Mouse (Mus musculus): ENCODE results near the gene Gins2. TPM values are rescaled to one million over a fixed set of nuclear protein-coding genes. Genes with fewer than 3 reads are reported as not detected.

The Gins2 gene
- 1 to 10 TPM; 8.6 to 9.1 TPM for total RNA-seq (2021)
- long read RNA-seq, experiment 1, transcript Gins2-201 (5 exons, 3,900 nt): major isoform, 5 of 7 reads
- long read RNA-seq, experiment 1, partial matches to known transcripts: 0 of 7 reads
- long read RNA-seq, experiment 1, other reads (novel, unspliced or antisense): 1 of 7 reads
- long read RNA-seq, experiment 2, partial matches to known transcripts: 0 of 4 reads
- long read RNA-seq, experiment 2, other reads (novel, unspliced or antisense): 0 of 4 reads

GRCm38 (mm10) chr8:120588908-120589771, at the start of gene Gins2:
Gene Gins2 (minus strand): TSS chr8:120589304.
- peak; percentile 97 for DNase-seq

DNA sequence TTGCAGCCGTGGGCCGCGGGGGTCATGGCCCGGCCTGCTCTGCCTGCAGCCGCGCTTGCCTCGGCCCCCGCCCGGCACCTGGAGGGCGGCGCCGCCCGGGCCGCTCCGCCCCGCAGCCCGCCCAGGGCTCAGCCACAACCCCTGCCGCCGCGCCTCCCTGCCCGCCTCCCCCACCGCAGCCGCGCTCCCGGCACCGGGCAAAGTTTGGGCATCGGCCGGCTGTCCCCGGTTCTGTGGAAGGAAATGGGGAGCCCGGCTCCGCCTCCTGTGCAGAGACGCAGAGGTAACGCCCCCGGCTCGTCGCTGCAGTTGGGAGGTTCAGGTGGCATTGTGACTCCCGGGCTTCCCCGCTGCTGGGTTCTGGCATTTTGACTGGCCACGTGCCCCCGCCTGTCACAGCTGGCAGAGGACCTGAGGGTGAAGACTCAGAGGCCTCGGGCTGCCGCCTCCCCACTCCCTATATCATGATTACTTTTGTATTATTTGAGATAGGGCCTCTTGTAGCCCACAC, 45.3 kb upstream of the Gins2 start:
- peak; percentile 53 for DNase-seq

DNA sequence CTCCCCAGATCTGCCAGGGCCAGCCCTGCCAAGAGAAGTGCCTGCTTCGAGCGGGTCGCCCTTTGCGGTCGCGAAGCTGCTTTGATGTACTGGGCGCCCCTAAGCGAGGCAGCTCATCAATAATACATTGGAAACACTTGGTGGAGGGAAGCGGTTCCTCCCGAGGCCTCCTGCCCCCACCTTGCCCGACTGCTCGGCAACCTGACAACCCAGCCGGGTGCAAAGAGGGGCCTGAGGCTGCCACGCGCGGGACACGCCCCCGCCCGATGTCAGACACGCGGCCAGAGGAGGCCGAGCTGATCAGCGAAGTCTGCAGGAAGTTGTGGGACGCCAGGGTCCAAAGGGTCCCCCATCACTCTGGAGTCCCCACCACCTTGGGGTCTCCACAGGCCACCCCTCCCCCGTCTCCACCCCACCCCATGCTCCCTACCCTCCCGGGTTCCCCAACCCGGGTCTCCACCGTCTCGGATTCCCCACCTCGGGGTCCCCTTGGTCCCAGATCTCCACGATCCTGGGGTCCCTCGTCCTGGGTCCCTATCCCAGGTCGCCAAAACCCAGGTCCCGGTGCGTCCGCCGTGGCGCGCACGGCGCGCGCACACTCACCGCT, 44.7 kb upstream of the Gins2 start:
- no peak for DNase-seq

DNA sequence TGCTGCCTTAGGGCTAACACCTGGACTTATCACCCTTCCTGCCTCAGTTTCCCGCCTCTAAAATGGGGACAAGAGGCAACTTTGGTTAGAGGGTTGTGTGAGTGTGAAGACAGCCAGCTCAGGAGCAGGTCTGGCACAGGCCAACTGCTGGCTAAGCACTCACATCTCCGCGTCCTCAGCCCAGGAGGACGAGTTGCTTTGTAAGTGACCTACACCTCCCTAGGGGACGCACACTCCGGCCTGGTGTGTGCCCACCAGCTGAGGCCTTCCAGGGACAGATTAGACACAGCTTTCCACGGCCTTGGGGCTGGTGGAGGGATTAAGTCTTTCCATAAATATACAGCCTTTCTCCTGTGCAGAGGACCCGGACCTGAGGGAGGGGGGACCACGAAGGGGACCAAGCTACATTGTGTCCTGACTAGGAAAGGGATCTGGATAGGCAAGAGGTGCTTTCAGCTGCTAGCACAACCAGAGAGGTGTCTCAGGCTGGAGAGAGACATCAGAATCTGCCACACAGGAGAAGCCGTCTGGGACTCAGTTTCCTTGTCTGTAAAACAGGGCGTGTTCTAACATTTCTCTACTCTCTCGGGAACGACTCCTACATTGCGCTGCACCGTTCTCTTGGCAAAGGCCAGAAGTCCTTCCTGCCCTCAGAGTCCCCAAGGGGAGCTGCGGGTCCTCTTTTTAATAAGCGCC, 44.0 kb upstream of the Gins2 start:
- DNase-seq: no peak

DNA sequence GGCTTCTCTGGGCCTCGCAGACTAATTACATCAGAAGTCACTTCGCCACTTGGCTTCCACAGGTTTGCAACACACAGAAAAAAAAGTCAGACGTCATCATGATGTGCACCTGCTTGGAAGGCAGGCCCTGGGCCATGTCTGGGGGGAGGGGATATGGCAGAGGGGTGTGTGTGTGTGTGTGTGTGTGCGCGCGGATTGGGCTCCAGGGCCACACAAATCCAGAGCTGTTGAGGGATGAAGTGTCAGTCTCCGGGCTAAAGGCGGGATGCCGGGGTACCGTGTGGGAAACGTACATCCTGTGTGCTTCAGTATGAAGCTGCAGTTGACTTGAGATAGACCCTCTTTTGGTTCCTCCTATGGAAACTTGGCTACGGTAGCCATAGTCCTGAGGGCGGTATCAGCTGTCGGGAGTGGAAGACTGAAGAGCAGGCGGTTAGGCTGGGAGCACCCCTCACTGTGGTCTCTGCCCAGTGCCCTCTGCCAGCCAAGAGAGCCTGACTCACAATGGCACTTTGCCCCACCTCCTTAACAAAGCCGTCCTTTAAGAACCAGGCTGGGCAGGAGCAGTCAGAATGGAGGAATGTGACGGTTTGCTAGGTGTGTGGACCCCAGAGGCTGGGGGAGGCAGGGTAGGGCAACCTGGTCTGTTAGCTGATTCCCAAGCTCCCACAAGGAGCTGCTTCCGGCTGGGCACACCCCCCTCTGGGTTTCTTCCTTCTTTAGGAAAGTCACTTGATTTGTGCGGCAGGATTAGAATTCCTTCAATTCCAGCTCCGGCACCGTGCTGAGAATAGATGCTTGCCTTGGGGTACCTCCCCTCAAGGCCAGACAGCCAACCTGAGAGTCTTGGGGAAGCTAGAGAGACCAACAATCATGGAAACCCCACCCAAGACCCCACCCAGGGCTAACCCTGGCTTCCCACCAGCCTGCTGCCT, 42.6 kb upstream of the Gins2 start:
- DNase-seq: no peak

DNA sequence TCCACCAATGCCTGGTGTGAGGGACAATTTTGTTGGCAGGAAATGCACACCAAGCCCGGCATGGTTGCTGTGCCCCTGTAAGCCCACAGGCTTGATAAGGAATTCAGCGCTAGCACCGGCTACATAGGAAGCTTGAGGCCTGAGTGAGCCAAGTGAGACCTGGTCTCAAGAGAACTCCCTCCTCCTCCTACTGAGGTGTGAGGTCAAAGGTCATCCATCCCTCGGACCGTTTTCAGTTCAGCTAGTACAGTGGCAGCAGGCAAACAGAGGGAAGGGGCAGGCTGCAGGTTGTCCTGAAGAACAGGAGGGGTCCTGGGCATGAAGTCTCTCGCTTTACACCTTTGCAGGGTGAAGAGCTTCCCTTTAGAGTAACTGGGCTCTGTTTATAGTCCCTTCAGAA, 41.7 kb upstream of the Gins2 start:
- no peak for DNase-seq

- DNase-seq: no peak
Measured at GRCm38 (mm10) chr8:120630031-120630430, 40.9 kb upstream of the Gins2 start.

DNA sequence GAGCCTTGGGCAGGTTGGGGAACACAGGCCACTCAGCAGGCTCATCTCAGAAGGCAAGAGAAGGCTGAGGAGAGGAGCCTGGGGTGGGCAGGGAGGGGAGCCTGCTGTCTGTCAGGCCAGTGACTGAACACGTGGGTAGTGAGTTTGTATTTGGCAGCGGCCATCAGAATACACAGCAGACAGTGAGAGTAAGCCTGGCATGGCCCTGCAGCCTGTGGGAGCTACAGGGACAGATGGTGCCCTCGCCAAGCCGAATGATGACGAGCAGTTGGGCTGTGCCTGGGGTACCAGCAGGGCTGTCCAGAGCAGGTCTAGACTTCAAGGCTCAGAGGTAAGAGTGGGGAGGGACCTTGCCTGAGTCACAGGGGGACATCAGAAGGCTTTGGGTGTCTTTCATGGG, 38.2 kb upstream of the Gins2 start:
- no peak for DNase-seq

DNA sequence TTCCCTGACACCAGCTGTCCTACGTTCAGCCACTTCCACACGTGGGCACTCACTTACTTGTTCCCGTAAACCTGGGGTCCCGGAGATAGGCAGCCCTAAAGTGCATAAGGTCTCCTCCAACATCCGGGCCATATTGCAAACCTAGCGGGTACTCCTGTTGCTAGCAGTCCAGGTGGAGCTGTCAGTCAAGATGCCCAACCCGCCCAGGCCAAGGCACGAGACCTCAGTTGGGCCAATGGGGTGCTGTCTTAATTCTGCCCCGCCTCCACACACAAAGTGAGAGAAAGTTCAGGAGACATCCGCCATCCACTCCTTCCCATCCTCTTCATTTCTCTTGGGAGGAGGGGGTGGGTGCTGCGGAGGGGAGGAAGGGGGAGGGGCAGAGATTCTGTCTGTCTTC, 37.4 kb upstream of the Gins2 start:
- DNase-seq: no peak

DNA sequence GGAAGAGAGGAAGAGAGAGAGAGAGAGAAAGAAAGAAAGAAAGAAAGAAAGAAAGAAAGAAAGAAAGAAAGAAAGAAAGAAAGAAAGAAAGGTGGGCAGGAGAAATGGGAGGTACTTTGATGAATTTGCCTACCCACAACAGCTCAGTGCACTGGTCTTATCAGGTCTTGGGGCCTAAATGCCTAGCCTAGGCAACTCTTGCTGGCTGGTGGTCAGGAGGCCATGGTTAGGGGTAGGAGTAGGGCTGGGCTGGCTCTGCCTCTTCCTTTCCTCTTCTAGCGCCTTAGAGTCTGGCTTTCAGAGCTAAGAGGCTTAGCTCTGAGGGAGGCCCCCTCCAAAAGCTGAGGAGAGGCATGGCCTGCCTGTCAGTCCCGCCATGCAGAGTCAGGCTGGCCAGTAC, 34.5 kb upstream of the Gins2 start:
- DNase-seq: no peak

GRCm38 (mm10) chr8:120622161-120622560, 33.1 kb upstream of the Gins2 start:
- no peak for DNase-seq

GRCm38 (mm10) chr8:120620441-120620840, 31.3 kb upstream of the Gins2 start:
- DNase-seq: no peak

DNA sequence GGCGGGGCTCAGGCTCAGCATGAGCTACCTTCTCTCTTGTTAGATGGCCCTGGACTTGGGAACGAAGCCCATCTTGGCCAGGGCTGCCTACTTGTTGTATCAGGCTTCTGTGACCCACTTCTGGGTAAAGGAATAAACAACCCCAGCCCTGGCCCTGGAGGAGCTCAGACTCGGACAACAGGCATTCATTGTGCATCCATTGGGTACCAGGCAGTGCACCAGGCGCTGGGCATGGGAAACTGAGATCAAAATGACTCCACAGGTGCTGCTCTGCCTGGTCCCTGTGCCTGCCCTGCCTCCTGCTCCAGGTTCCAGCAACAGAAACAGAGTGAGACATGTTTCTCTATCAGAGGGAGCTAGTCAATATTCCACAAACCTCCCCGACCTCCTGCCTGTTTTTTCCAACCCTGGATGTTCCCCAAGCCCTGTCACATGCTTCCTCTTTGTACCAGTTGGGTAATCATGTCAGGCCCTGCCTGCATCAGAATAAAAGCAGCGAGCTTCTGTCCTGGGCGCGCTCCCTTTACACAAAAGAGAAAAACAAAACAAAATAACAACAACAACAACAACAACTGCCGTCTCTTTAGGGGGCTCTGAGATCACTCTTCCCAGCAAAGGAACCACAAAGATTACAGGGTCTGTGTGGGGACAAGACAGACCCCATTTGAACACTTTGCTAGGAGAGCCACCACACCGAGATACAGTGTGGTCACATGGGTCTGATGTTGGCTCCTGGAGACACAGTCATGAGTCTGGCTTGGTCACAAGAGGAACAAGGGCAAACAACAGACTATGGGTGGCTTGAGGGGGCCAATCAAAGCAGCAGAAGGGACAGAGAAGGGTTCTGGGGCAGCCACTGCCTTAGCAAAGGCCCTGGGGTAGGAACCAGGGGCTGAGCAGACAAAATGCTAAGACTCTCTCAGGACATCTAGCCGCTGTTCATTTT, 30.4 kb upstream of the Gins2 start:
- DNase-seq: no peak

GRCm38 (mm10) chr8:120618110-120618509, 29.0 kb upstream of the Gins2 start:
- peak; percentile 73 for DNase-seq

DNA sequence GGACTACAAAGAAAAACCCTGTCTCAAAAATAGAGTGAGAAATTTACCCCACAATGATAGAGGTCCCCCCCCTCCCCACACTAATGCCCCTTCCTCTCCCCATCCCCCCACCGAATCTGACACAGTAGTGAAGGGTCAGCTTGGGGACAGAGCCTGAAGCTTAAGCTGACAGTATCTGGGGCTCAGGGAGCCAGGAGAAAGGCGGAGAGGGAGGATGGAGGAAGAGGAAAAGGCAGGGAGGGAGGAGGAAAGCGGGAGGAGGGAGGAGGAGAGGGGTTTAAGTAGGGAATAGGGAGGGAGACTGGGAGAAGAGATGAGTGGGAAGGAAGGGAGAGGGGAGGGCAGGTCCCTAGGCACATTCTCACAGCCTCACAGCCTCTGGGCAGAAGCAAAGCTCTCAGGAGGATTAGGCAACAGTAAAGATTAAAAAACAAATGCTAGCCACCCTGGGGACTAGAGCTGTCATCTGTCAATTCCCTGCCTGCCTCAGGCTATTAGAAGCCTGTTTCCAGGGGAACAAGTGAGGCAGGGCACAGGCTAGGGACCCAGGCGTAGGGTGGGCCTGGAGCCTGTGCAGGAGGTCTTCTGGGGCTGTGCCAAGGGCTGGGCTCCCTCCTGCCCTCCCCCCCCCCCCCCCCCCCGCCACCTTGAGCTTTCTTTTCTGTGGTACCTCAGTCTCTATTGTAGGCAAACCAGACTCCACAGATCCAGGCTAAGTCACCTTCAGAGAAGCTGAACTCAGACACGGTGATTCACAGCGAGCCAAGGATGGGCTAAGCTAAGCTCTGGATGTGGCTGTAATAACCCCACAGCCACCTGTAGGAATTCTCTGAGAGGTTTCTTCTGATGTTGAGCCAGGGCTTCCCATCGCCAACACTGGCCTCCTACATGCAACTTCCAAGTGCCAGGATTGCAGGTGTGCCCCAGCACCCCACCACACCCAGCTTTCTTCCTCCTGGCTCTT, 27.8 kb upstream of the Gins2 start:
- no peak for DNase-seq

GRCm38 (mm10) chr8:120614491-120614890, 25.4 kb upstream of the Gins2 start:
- DNase-seq: no peak

DNA sequence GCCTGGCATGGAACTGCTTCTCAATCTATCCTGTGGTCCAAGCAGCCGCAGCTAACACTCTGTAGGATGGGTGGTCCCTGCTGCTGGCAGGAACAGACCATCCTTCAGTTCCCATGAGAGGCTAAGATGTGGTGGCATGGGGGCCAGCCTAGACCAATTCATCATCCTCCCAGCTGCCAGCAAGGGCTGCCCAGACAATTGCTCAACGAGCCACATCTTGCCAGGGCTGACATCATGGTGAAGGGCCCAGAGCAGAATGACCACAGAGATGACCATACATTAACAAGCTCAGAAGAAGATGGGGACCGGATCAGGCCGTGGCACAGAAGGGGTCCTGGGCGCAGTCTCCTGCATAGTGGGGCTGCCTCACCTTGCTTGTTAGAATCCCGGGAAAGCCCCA, 21.7 kb upstream of the Gins2 start:
- no peak for DNase-seq

GRCm38 (mm10) chr8:120607885-120608284, 18.8 kb upstream of the Gins2 start:
- DNase-seq: peak; percentile 85

- no peak for DNase-seq
Measured at GRCm38 (mm10) chr8:120607460-120607859, 18.4 kb upstream of the Gins2 start.
